Mouse (Mus musculus): Measurements from ENCODE around the gene Ap1g2. TPM values are rescaled to one million over a fixed set of nuclear protein-coding genes. Genes with fewer than 3 reads are reported as not detected.

Gene Ap1g2
- polyA plus RNA-seq, 1 experiment from 2014 or later, result 8.6 TPM

DNA sequence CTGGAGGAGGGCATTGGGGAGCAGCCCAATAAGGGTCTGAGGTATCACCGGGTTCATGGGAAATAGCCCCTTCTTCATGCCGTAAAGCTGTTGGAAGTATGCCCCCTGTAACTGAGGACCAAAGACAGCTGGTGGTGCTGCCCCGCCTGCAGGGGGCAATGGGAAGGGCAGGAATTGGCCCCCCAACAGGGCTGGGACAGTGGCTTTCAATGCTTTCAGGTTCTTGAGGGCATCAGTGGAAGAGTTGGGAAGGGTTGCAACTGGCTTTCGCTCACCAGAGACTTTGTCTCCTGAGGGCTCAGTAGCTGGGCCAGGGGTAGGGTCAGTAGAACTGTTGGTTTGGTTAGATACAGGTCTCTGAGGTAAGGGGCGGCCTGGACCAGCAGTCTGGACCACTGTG is 43.3 kb downstream of the Ap1g2 start:
- 75% methylated on average over 5 of the region's 5 CpGs for WGBS
- H3K9me3 ChIP-seq (ENCODE audit: control insufficient read depth, low read length), result no peaks in the 10 kb centered on the region
- H3K27ac ChIP-seq (replicated peaks in 1 of 2; ENCODE audit: control insufficient read depth in 1 of 2, insufficient read depth in 1 of 2, low read depth in 2 of 2, low read length in 2 of 2), result no peak overlapping the region
- no peak overlapping the region for H3K4me3 ChIP-seq (ENCODE audit: control insufficient read depth in 1 of 2, insufficient read depth in 1 of 2, low read depth in 1 of 2, low read length in 2 of 2)
- H3K36me3 ChIP-seq (ENCODE audit: control insufficient read depth, insufficient read depth, low read length), result peaks cover 10% of the 10 kb centered on the region
- peak overlapping the region; percentile 54; the same call in 1 of the 2 replicates for H3K4me2 ChIP-seq (ENCODE audit: low read length)
- H3K27me3 ChIP-seq (ENCODE audit: control insufficient read depth, insufficient read depth, low read length), result peaks cover 24% of the 10 kb centered on the region
- no peak overlapping the region for H3K9ac ChIP-seq (ENCODE audit: low read length)
- ATAC-seq (ENCODE audit: insufficient number of reproducible peaks, insufficient read depth, low FRiP score, low read depth), result 0 out of 2 replicates have a peak, but pooled peaks have one; percentile 23
- H3K4me1 ChIP-seq (ENCODE audit: control insufficient read depth in 2 of 2, insufficient read depth in 2 of 2, low read length in 2 of 2), result peaks cover 12 to 13% of the 10 kb centered on the region in 2 experiments; a peak in 3 of 4 replicates

DNA sequence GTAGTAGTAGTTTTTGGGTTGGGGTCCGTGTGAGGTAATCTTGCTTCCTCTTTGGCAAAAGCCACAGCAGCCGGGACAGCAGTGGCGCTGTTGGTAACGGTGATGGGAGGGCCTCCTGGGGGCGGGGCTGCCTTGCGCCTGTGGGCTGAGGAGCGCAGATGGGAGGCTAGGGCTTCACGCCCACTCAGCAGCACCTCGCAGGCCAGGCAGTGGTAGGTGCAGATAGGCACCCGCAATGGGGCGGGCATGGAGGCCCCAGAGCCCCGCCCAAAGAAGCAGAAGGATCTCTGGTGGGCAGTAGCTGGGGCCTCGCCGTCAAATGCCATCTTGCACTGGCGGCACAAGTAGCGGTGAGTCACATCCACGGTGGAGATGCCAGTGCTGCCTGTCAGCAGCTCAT is 43.8 kb downstream of the Ap1g2 start:
- no peak overlapping the region for H3K27ac ChIP-seq (replicated peaks in 1 of 2; ENCODE audit: control insufficient read depth in 1 of 2, insufficient read depth in 1 of 2, low read depth in 2 of 2, low read length in 2 of 2)
- peaks cover 12 to 13% of the 10 kb centered on the region in 2 experiments; a peak in 3 of 4 replicates for H3K4me1 ChIP-seq (ENCODE audit: control insufficient read depth in 2 of 2, insufficient read depth in 2 of 2, low read length in 2 of 2)
- peak; percentile 52; the same call in 1 of the 2 replicates for ATAC-seq (ENCODE audit: insufficient number of reproducible peaks, insufficient read depth, low FRiP score, low read depth)
- 8% methylated on average over 17 of the region's 17 CpGs for WGBS
- no peak overlapping the region for H3K9ac ChIP-seq (ENCODE audit: low read length)
- peaks cover 24% of the 10 kb centered on the region for H3K27me3 ChIP-seq (ENCODE audit: control insufficient read depth, insufficient read depth, low read length)
- H3K4me2 ChIP-seq (ENCODE audit: low read length), result peak overlapping the region; percentile 54
- H3K36me3 ChIP-seq (ENCODE audit: control insufficient read depth, insufficient read depth, low read length), result peaks cover 10% of the 10 kb centered on the region
- H3K4me3 ChIP-seq (ENCODE audit: control insufficient read depth in 1 of 2, insufficient read depth in 1 of 2, low read depth in 1 of 2, low read length in 2 of 2), result peak overlapping the region in 1 of 2 experiments; percentile 3; a peak in 1 of 4 replicates
- H3K9me3 ChIP-seq (ENCODE audit: control insufficient read depth, low read length), result no peaks in the 10 kb centered on the region

DNA sequence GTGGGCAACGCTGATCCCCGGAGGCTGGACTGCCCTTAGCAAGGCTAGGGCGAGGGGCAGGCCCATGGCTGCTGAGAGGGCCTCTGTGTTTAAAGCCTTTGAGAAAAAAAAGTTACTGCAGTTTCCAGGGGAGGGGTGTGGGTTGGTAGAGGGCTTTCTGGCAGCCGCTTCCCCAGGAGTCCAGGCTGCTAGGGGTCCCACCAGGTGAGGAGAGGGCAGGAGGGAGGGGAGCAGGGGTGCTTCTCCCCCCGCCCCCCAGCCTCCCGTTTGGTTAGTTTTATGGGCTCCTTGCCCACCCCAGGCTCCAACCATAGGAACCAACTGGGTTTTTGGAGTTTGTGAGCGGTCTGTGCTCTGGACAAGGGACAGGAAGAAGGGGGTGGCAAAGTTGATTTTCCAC is 44.5 kb downstream of the Ap1g2 start:
- no peak overlapping the region for H3K4me2 ChIP-seq (ENCODE audit: low read length)
- WGBS, result 62% methylated on average over 7 of the region's 7 CpGs

DNA sequence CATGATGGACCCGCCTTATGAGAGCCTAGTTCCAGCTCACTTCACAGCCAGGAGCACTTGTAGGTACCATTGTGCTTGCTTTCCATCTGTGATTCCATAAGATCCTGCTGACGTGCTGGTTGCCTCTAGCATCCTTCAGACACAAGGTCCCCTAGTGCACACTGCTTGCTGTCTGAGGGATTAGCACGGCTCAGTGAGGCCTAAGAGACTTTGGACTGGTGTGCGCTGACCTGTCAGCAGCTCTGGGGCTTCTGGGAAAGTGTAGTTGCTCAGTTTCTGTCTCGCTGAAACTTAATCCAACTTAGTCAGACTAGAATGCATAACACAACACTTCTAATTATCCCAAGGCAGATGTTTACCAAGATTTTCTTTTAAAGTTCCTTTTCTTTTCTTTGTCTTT is 46.5 kb downstream of the Ap1g2 start:
- Histone ChIP-seq H3K27ac (replicated peaks in 1 of 2; ENCODE audit: control insufficient read depth in 1 of 2, insufficient read depth in 1 of 2, low read depth in 2 of 2, low read length in 2 of 2) (no peak overlapping the region), H3K4me1 (ENCODE audit: control insufficient read depth in 2 of 2, insufficient read depth in 2 of 2, low read length in 2 of 2) (peaks cover 12 to 13% of the 10 kb centered on the region in 2 experiments; a peak in 3 of 4 replicates), H3K27me3 (ENCODE audit: control insufficient read depth, insufficient read depth, low read length) (peaks cover 18% of the 10 kb centered on the region), H3K4me2 (ENCODE audit: low read length) (no peak overlapping the region), H3K4me3 (ENCODE audit: control insufficient read depth in 1 of 2, insufficient read depth in 1 of 2, low read depth in 1 of 2, low read length in 2 of 2) (no peak overlapping the region), H3K9me3 (ENCODE audit: control insufficient read depth, low read length) (no peaks in the 10 kb centered on the region), H3K9ac (ENCODE audit: low read length) (no peak overlapping the region), H3K36me3 (ENCODE audit: control insufficient read depth, insufficient read depth, low read length) (no peaks in the 10 kb centered on the region)
- ATAC-seq (ENCODE audit: insufficient number of reproducible peaks, insufficient read depth, low FRiP score, low read depth), result no peak
- WGBS, result 47% methylated on average over 5 of the region's 5 CpGs

More for the DNA sequence above, 44.5 kb downstream of the Ap1g2 start:
- Histone ChIP-seq H3K4me1 (ENCODE audit: control insufficient read depth in 2 of 2, insufficient read depth in 2 of 2, low read length in 2 of 2) (peaks cover 12 to 13% of the 10 kb centered on the region in 2 experiments; a peak in 3 of 4 replicates), H3K36me3 (ENCODE audit: control insufficient read depth, insufficient read depth, low read length) (peaks cover 7% of the 10 kb centered on the region), H3K27ac (replicated peaks in 1 of 2; ENCODE audit: control insufficient read depth in 1 of 2, insufficient read depth in 1 of 2, low read depth in 2 of 2, low read length in 2 of 2) (no peak overlapping the region), H3K9ac (ENCODE audit: low read length) (no peak overlapping the region), H3K4me3 (ENCODE audit: control insufficient read depth in 1 of 2, insufficient read depth in 1 of 2, low read depth in 1 of 2, low read length in 2 of 2) (no peak overlapping the region), H3K27me3 (ENCODE audit: control insufficient read depth, insufficient read depth, low read length) (peaks cover 24% of the 10 kb centered on the region), H3K9me3 (ENCODE audit: control insufficient read depth, low read length) (no peaks in the 10 kb centered on the region)
- ATAC-seq (ENCODE audit: insufficient number of reproducible peaks, insufficient read depth, low FRiP score, low read depth), result no peak

DNA sequence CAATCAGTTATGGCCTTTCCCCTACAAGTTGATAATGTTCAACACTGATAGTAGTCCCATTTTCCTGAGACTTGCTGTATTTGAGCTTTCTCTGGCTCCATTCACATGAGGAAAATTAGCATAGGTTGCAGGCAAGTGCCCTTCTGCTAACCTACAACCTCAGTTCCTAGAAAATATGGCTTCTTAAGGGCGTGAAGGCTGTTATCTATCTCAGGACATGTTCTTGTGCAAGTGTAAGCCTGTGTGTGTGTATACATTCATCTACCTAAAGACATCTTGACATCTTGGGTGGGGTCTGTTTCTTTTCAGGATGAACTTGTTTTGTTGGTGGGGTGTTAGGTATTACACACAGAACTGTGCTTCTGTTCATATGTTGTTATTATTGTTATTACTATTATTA is 47.4 kb downstream of the Ap1g2 start:
- 83% methylated on average over 1 of the region's 1 CpGs for WGBS
- ATAC-seq (ENCODE audit: insufficient number of reproducible peaks, insufficient read depth, low FRiP score, low read depth), result no peak
- H3K4me2 ChIP-seq (ENCODE audit: low read length), result no peak overlapping the region
- H3K4me3 ChIP-seq (ENCODE audit: control insufficient read depth in 1 of 2, insufficient read depth in 1 of 2, low read depth in 1 of 2, low read length in 2 of 2), result no peak overlapping the region
- H3K4me1 ChIP-seq (ENCODE audit: control insufficient read depth in 2 of 2, insufficient read depth in 2 of 2, low read length in 2 of 2), result peaks cover 12 to 13% of the 10 kb centered on the region in 2 experiments; a peak in 3 of 4 replicates
- H3K36me3 ChIP-seq (ENCODE audit: control insufficient read depth, insufficient read depth, low read length), result no peaks in the 10 kb centered on the region
- H3K27ac ChIP-seq (replicated peaks in 1 of 2; ENCODE audit: control insufficient read depth in 1 of 2, insufficient read depth in 1 of 2, low read depth in 2 of 2, low read length in 2 of 2), result no peak overlapping the region
- H3K27me3 ChIP-seq (ENCODE audit: control insufficient read depth, insufficient read depth, low read length), result peaks cover 11% of the 10 kb centered on the region; the same call in 1 of the 2 replicates
- no peak overlapping the region for H3K9ac ChIP-seq (ENCODE audit: low read length)
- H3K9me3 ChIP-seq (ENCODE audit: control insufficient read depth, low read length), result no peaks in the 10 kb centered on the region

DNA sequence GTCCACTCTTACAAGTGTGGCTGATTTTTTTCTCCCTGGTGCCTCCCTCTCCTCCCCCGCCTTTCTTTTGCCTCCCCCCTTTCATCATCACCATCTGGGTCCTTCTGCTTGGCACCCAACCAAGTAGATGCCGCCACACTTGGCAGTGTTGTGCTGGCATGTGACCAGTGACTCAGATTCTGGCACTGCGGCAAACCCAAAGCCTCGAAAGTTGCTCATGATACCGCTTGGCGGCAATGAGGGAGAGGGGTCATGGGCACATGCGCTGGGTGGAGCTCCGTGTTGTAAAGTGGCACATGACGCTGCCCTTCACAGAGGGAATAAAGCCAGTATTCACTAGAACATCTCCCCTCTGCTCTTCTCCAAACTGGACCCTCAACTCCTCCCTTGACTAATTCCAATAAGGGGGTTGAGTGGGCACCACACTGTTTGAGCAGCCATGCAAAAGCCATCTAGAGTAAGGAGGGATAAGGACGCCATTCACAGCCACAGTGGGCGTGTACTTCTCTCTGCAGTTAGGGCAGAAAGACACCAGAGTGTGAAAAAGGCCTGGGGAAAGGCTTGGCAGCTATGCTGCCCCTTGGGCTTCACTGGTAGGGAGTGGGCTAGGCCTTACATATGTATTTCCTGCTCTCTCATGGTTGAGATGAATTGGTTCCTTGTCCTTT is 51.1 kb downstream of the Ap1g2 start:
- Histone ChIP-seq H3K4me1 (ENCODE audit: control insufficient read depth in 2 of 2, insufficient read depth in 2 of 2, low read length in 2 of 2) (peaks cover 0 to 2% of the 10 kb centered on the region in 2 experiments; a peak in 1 of 4 replicates), H3K27me3 (ENCODE audit: control insufficient read depth, insufficient read depth, low read length) (no peaks in the 10 kb centered on the region; the same call in 1 of the 2 replicates), H3K36me3 (ENCODE audit: control insufficient read depth, insufficient read depth, low read length) (no peaks in the 10 kb centered on the region), H3K9me3 (ENCODE audit: control insufficient read depth, low read length) (no peaks in the 10 kb centered on the region), H3K27ac (replicated peaks in 1 of 2; ENCODE audit: control insufficient read depth in 1 of 2, insufficient read depth in 1 of 2, low read depth in 2 of 2, low read length in 2 of 2) (no peak overlapping the region), H3K4me3 (ENCODE audit: control insufficient read depth in 1 of 2, insufficient read depth in 1 of 2, low read depth in 1 of 2, low read length in 2 of 2) (no peak overlapping the region), H3K9ac (ENCODE audit: low read length) (no peak overlapping the region), H3K4me2 (ENCODE audit: low read length) (no peak overlapping the region)
- no peak for ATAC-seq (ENCODE audit: insufficient number of reproducible peaks, insufficient read depth, low FRiP score, low read depth)
- WGBS, result 63% methylated on average over 11 of the region's 11 CpGs

DNA sequence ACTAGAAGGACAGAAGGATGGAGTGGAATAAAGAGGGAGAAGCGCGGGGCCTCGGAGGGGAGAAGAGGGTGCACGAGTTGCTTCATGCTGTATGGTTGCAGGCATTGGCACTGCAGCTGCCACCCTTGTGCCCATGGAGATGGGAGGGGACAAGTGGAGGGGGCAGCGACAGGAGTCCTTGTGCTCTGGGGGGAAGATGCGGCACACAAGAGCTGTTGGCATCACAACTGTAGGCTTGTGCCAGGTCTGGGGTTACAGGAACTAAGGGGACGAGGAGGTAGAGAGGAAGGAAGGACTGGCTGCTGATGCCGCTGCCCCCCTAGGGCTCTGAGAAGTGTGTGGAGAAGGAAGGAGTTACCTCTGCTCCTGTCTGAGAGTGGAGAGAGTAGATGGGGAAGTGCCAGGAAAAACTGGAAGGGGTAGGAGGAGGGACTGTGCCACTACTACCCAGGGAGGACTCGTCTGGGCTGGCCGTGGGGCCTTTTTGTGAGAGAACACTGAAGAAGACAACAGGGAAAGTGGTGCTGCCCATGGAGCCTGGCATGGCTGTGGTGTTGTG is 52.1 kb downstream of the Ap1g2 start:
- Histone ChIP-seq H3K4me1 (ENCODE audit: control insufficient read depth in 2 of 2, insufficient read depth in 2 of 2, low read length in 2 of 2) (no peaks in the 10 kb centered on the region; a peak in 1 of 4 replicates), H3K9ac (ENCODE audit: low read length) (no peak overlapping the region), H3K4me3 (ENCODE audit: control insufficient read depth in 1 of 2, insufficient read depth in 1 of 2, low read depth in 1 of 2, low read length in 2 of 2) (no peak overlapping the region), H3K27ac (replicated peaks in 1 of 2; ENCODE audit: control insufficient read depth in 1 of 2, insufficient read depth in 1 of 2, low read depth in 2 of 2, low read length in 2 of 2) (no peak overlapping the region), H3K4me2 (ENCODE audit: low read length) (no peak overlapping the region), H3K9me3 (ENCODE audit: control insufficient read depth, low read length) (no peaks in the 10 kb centered on the region), H3K36me3 (ENCODE audit: control insufficient read depth, insufficient read depth, low read length) (no peaks in the 10 kb centered on the region), H3K27me3 (ENCODE audit: control insufficient read depth, insufficient read depth, low read length) (no peaks in the 10 kb centered on the region; the same call in 1 of the 2 replicates)
- no peak for ATAC-seq (ENCODE audit: insufficient number of reproducible peaks, insufficient read depth, low FRiP score, low read depth)
- WGBS, result 81% methylated on average over 10 of the region's 10 CpGs

All from heart, embryonic 14.5 days (tissue).